Mouse (Mus musculus) limb, embryonic 12.5 days (tissue): ENCODE measurements at regions not wholly inside any gene's neighbourhood (a gene's known extent, or its start where the extent isn't known, plus 50 kb on each side); places are given as distances from the start of the nearest gene placed in this dataset.
A peak's percentile ranks its signal among the peaks of the same experiment; 100 is the strongest.

Source experiments
- ATAC-seq: fragments of 200-750 bp; cut with Nextera tagmentation; 2 replicates; pipeline ENCODE4 v1.8.0; 2017; ENCODE audit warnings: low read depth, moderate TSS enrichment; ENCODE audit not compliant: insufficient number of reproducible peaks, insufficient read depth, low FRiP score, low TSS enrichment
- H3K27ac ChIP-seq: fragments of 300-500 bp; sonication (generic); 2 replicates; pipeline ENCODE4 v1.5.1; 2016; ENCODE audit warnings: mild to moderate bottlenecking, moderate library complexity
- H3K27me3 ChIP-seq: fragments of 300-500 bp; sonication (generic); 2 replicates; pipeline ENCODE4 v1.6.1; 2016; ENCODE audit warnings: mild to moderate bottlenecking, moderate library complexity
- H3K36me3 ChIP-seq: fragments of 300-500 bp; sonication (generic); 2 replicates; pipeline ENCODE4 v1.6.1; 2016; ENCODE audit warnings: mild to moderate bottlenecking, moderate library complexity
- H3K4me1 ChIP-seq: fragments of 300-500 bp; sonication (generic); replicated peaks from 2 replicates; pipeline ENCODE4 v1.6.1; 2016
- H3K4me2 ChIP-seq: fragments of 300-500 bp; sonication (generic); 2 replicates; pipeline ENCODE4 v1.6.1; 2016; ENCODE audit warnings: mild to moderate bottlenecking, moderate library complexity
- H3K4me3 ChIP-seq: fragments of 300-500 bp; sonication (generic); replicated peaks from 2 replicates; pipeline ENCODE4 v1.5.1; 2016; ENCODE audit warnings: mild to moderate bottlenecking
- H3K9ac ChIP-seq: fragments of 300-500 bp; sonication (generic); replicated peaks from 2 replicates; pipeline ENCODE4 v1.6.1; 2016; ENCODE audit warnings: mild to moderate bottlenecking, moderate library complexity
- H3K9me3 ChIP-seq: fragments of 300-500 bp; sonication (generic); 2 replicates; pipeline ENCODE4 v1.6.1; 2016; ENCODE audit warnings: mild to moderate bottlenecking, moderate library complexity
- WGBS: fragments of 180-500 bp; shearing (Covaris S2); methylation state at CpG from one replicate; pipeline ENCODE4 v1.1.7; 2016; 5-methylcytosine and 5-hydroxymethylcytosine counted together

DNA sequence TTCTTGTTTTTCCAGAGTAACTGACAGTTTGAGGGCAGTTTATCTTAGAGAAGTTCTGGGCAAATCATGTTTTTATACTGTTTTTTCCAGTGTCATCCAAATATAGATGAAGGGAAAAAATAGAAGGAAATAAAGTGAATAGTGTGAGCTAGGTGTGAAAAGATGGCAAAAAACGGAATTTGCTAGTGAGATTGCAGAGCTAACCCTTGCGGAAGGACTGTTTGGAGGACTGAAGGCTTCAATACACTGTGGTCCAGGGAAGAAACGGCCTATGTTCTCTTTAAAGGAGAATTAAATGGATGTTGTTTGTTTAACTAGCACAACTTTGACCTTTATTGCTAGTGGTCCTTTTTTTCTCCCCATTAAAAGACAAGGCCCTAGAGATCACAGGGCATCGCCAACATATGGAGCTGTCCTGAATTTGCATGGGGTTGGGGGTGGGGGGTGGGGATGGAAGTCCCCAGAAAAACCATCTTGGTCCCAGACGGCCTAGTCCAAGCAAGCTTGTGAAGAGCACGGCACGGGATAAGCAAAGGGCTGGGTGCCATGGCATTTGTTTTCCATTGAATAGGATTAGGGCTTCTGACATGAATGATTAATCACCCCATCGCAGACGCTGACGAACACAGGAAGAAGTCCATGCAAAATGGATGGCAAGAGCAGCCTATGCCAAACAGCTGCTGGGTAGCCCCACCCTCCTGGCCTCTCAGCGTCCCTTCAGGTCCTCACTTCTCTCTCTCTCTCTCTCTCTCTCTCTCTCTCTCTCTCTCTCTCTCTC is 480.0 kb downstream of the Nuf2 start:
- Histone ChIP-seq H3K9ac (no peak overlapping the region), H3K27me3 (no peaks in the 10 kb centered on the region), H3K4me3 (no peak overlapping the region), H3K36me3 (no peaks in the 10 kb centered on the region), H3K4me2 (no peak overlapping the region; the same call in 1 of the 2 replicates), H3K27ac (no peak overlapping the region), H3K4me1 (no peaks in the 10 kb centered on the region), H3K9me3 (no peaks in the 10 kb centered on the region)
- no peak for ATAC-seq
- 18% methylated on average over 11 of the region's 11 CpGs for WGBS

DNA sequence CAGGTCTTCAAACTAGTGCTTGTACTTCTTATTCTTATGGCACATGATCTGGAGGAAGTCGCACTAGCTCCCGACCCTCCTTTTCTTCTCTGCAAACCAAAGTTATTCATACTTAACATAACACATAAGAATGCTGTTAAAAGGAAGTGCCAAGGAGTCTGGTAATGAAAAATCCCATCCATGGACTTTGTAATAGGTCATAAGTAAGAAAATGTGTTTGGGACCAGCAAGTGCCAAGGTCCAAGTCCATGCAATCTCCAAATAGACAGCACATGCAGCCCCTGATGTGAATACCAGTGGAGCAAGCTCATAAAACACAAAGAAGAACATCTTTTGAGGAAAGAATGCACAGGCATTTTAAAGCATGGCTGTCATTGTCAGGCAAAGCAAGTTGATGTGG is 481.4 kb downstream of the Nuf2 start:
- no peak overlapping the region for H3K9ac ChIP-seq
- no peak overlapping the region for H3K27ac ChIP-seq
- H3K4me3 ChIP-seq = no peak overlapping the region
- H3K27me3 ChIP-seq = no peaks in the 10 kb centered on the region
- no peak for ATAC-seq
- H3K36me3 ChIP-seq = no peaks in the 10 kb centered on the region
- H3K9me3 ChIP-seq = no peaks in the 10 kb centered on the region
- no peak overlapping the region for H3K4me2 ChIP-seq
- no peaks in the 10 kb centered on the region for H3K4me1 ChIP-seq
- whole genome bisulfite sequencing = 86% methylated on average over 2 of the region's 2 CpGs

DNA sequence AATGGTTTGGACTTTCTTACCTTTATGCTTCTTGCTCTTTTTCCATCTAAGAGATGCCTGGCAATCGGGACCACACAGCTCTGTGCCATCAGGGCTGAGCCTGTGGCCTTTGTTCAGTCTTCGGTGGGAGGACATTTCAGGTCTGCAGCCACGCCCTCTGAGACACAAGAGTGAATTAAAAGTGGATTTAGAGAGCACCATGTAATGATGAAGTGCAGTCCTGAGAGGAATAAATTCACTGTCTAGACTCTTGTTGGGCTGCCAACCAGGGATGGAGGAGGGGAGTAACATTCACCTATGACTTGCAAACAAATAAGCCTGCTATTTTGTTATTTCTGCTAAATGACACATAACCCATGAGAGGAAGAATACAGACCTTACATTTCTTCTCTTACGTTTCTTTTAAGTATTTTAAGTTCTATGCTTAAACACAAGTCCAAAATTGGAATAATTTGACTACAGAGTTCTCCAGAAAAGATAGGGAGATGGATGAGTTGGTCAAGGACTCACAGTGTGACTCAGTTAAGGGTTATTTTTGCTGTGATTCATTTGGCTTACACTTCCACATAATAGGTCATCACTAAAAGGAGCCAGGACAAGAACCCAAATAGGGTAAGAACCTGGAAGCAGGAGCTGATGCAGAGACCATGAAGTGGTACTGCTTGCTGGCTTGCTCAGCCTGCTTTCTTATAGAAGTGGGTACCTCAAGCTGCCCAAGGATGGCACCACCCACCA is 484.3 kb downstream of the Nuf2 start:
- Histone ChIP-seq H3K36me3 (no peaks in the 10 kb centered on the region), H3K27me3 (no peaks in the 10 kb centered on the region), H3K4me1 (no peaks in the 10 kb centered on the region), H3K4me2 (no peak overlapping the region), H3K4me3 (no peak overlapping the region), H3K9ac (no peak overlapping the region), H3K9me3 (no peaks in the 10 kb centered on the region), H3K27ac (no peak overlapping the region)
- WGBS = 79% methylated on average over 4 of the region's 4 CpGs
- ATAC-seq = no peak

DNA sequence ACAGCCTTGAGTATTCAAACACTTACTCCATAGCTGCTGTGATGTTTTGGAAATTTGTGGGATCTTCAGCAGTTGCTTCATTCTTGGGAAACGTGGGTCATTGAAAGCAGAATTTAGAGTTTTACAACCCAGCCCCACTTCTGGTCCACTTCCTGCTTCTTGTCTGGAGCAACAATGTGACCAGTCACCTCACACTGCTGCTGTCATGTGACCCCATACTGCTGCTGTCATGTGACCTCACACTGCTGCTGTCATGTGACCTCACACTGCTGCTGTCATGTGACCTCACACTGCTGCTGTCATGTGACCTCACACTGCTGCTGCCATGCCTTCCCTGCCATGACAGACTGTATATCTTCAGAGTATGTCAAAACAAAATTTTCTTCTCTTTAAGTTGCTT is 497.7 kb downstream of the Nuf2 start:
- Histone ChIP-seq H3K4me1 (no peaks in the 10 kb centered on the region), H3K4me2 (no peak overlapping the region), H3K9ac (no peak overlapping the region), H3K9me3 (no peaks in the 10 kb centered on the region), H3K27me3 (no peaks in the 10 kb centered on the region), H3K4me3 (no peak overlapping the region), H3K36me3 (no peaks in the 10 kb centered on the region), H3K27ac (no peak overlapping the region)
- ATAC-seq = no peak
- WGBS = 56% methylated on average over 1 of the region's 1 CpGs

DNA sequence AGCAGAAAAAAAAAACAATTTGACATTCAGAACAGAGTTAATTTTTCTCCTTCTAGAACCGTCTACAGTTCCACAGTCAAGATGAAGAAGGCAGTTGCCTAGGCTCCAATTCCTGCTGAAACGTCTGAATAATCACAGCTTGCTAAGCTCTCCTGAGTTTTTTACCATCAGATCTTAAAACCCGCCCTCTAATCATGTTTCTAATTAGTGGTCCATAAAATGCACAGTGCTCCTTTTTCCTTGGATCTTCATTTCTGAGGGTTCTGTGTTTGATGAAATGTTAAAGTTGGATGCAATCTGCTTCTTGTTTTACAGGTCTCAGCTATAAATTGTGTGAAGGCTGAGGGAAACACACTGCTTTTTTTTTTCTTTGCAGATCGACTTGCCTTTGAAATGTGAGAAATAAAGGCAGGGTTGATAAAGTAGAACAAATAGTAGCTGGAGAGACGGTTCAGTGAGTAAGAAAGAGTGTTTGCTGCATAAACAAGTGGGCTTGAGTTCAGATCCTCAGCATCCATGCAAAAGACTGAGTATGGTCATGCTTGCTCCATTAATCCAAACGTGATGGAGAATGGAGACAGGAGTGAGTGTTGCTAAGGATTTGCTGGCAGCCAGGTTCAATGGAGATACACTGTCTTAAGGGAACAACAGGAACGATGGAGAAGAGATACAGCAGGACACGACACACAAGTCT is 499.3 kb downstream of the Nuf2 start:
- WGBS = 28% methylated on average over 8 of the region's 8 CpGs
- no peak for ATAC-seq
- Histone ChIP-seq H3K4me3 (no peak overlapping the region), H3K4me2 (no peak overlapping the region), H3K9ac (no peak overlapping the region), H3K9me3 (no peaks in the 10 kb centered on the region), H3K27me3 (no peaks in the 10 kb centered on the region), H3K27ac (peak overlapping the region; percentile 7; the same call in 1 of the 2 replicates), H3K4me1 (no peaks in the 10 kb centered on the region), H3K36me3 (no peaks in the 10 kb centered on the region)

DNA sequence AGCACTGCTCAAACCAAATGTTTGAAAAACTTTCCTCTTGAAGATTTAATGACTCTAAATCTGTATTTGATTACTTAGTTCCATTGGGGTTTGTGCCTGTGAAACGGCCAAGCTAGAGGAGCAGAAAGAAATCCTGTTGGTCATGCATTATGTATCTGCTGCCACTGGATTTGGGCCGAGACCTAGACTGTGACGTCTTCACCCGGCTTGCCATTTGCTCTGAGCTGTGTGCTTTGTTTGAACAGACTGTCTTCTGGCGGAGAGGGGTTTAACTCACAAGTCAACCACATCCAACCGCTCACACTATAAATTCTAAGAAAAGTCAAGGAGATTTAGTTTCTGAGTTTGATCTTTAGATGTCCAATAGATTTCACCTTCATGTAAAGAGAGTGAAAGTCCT is 503.6 kb downstream of the Nuf2 start:
- Histone ChIP-seq H3K27me3 (no peaks in the 10 kb centered on the region), H3K9ac (no peak overlapping the region), H3K4me1 (no peaks in the 10 kb centered on the region), H3K4me2 (no peak overlapping the region), H3K36me3 (no peaks in the 10 kb centered on the region), H3K27ac (no peak overlapping the region), H3K4me3 (no peak overlapping the region), H3K9me3 (no peaks in the 10 kb centered on the region)
- ATAC-seq = no peak
- 20% methylated on average over 6 of the region's 6 CpGs for WGBS

DNA sequence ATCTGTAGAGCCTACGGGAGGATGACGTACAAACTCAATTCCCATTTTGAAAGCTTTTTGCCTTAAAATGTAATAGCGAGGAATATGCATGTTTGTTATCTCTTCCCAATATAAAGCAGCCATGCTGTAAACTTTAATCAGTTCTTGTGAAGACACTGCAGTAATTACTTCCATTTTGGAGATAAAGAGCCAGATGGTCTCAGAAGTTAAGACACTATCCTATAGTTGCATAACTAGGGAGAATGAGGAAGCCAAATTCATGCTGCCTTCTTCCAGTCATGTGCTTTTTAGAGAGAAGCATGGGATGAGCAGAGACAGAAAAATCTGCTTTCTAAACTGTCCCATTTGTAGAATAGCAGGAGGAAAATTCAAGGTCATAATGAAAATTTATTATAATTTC is 504.0 kb downstream of the Nuf2 start:
- H3K4me1 ChIP-seq = no peaks in the 10 kb centered on the region
- no peak overlapping the region for H3K27ac ChIP-seq
- WGBS = 87% methylated on average over 3 of the region's 3 CpGs

DNA sequence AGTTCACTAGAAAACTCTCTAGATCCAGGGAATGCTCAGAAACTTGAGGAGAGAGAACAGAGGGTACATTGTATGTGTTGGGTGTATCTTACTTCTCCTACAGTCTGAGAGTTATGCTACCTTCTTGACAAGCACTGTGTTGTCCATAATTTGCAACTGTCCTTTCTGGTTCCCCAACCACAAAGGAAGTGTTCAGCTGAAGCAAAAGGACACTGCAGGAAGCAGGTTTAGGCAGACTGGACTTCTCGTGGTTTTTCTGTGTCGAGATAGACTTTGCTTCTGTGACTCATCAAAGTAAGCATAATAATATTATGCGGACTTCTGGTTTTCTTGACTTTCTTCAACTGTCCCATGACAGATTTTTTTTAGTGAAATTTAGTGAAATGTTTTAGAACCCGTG is 506.7 kb downstream of the Nuf2 start:
- H3K4me3 ChIP-seq = no peak overlapping the region
- no peak for ATAC-seq
- H3K4me2 ChIP-seq = no peak overlapping the region
- H3K9ac ChIP-seq = no peak overlapping the region
- no peak overlapping the region for H3K27ac ChIP-seq
- 88% methylated on average over 4 of the region's 4 CpGs for WGBS
- no peaks in the 10 kb centered on the region for H3K36me3 ChIP-seq
- no peaks in the 10 kb centered on the region for H3K27me3 ChIP-seq
- H3K9me3 ChIP-seq = no peaks in the 10 kb centered on the region
- H3K4me1 ChIP-seq = no peaks in the 10 kb centered on the region

More for the DNA sequence above, 504.0 kb downstream of the Nuf2 start:
- H3K36me3 ChIP-seq = no peaks in the 10 kb centered on the region
- H3K9ac ChIP-seq = no peak overlapping the region
- H3K4me2 ChIP-seq = no peak overlapping the region
- no peak for ATAC-seq
- no peaks in the 10 kb centered on the region for H3K9me3 ChIP-seq
- no peaks in the 10 kb centered on the region for H3K27me3 ChIP-seq
- no peak overlapping the region for H3K4me3 ChIP-seq

DNA sequence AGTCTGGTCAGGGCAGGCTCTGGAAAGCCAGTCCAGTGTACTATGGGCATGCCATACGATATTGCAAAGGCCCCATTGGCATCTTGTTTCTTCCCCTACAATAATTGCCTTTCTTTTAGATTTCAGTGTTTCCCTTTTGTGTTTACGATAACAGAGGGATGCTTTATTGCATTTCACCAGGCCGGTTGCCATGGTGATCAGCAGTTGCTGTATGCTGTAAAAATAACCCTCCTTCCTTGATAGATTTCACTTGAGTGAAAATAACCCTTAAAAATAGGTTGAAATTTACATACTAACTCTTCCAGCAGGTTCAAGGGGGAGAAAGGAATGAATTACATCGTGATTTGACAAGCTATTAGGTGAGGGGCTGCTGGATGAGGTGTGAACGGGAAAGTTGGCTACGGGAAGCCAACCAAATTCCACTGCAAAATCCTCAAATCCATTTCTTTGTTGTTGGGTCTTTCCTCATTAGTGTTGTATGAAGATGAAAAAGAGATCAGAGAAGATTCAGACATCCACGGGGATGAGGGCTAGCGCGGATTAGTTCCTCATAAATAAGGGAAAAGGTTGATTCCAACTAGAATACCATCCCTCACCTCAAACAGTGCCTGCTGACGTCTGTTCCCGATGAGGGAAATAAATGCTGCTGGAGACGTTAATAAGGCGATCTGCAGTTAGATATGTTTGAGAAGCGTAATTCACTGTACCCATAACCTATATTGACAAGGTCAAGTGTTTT is 539.6 kb downstream of the Nuf2 start:
- no peak for ATAC-seq
- Histone ChIP-seq H3K4me3 (no peak overlapping the region), H3K4me1 (peaks cover 5% of the 10 kb centered on the region), H3K27ac (no peak overlapping the region), H3K9me3 (no peaks in the 10 kb centered on the region), H3K36me3 (no peaks in the 10 kb centered on the region), H3K27me3 (no peaks in the 10 kb centered on the region), H3K9ac (no peak overlapping the region), H3K4me2 (no peak overlapping the region)
- 59% methylated on average over 14 of the region's 14 CpGs for WGBS

DNA sequence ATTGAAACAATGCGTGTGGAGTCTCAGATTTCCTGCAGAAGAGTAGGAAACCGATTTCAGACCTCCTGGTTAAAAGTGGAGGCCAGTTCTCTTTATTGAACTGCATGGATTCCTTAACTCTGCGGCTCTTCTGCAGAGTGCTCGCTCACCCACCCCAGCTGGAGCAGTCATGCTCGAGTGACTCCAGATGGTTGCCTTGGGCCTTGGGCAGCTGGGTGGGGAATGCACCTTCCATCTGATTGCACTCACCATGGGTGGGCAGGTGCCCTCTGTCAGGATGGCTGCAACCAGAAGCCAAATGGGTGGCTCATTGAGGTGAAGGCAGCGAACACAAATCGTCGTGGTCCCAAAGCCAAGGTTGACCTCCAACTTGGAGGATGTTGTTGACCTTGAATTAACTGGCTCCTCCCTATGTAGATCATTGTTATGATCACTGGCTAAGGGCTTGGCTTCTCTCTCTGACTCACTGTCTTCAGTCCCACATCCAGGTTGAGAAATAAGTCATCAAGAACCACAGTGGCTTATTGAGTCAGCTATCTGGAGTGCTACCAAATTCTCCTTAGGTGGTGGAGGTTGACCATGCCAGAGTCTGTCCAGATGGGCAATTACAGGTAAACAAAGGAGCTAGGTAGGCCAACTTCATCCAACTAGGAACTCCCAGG is 543.1 kb upstream of the Pbx1 start:
- no peak overlapping the region for H3K9ac ChIP-seq
- WGBS = 63% methylated on average over 8 of the region's 8 CpGs
- H3K36me3 ChIP-seq = no peaks in the 10 kb centered on the region
- no peaks in the 10 kb centered on the region for H3K27me3 ChIP-seq
- ATAC-seq = no peak
- no peak overlapping the region for H3K4me3 ChIP-seq
- H3K9me3 ChIP-seq = no peaks in the 10 kb centered on the region
- H3K4me2 ChIP-seq = no peak overlapping the region
- 0 out of 2 replicates have a peak, but pooled peaks cover 3% of the 10 kb centered on the region for H3K4me1 ChIP-seq
- H3K27ac ChIP-seq = no peak overlapping the region
